Mouse (Mus musculus) forebrain, postnatal 0 days (tissue): ENCODE results near the gene Ifi27. TPM values are rescaled to one million over a fixed set of nuclear protein-coding genes. Genes with fewer than 3 reads are reported as not detected.
"Not testable (repeated sequence)": the region's sequence is repeated elsewhere in the genome, so short reads cannot be mapped to it uniquely, and the experiment has no call there.

Source experiments
- ATAC-seq: fragments of 200-750 bp; cut with Nextera tagmentation; 2 replicates; pipeline ENCODE4 v1.8.0; 2017; ENCODE audit warnings: mild to moderate bottlenecking, moderate library complexity
- DNase-seq: peaks from one replicate; pipeline ENCODE4 v3.0.0-alpha.2; 2015
- H3K27ac ChIP-seq: fragments of 300-500 bp; sonication (generic); 2 replicates; pipeline ENCODE4 v1.5.1; 2014; ENCODE audit warnings: low read depth, mild to moderate bottlenecking, antibody characterized with exemption, low read length, moderate library complexity, mixed read lengths
- H3K27me3 ChIP-seq: fragments of 300-500 bp; sonication (generic); 2 replicates; pipeline ENCODE4 v1.6.1; 2014; ENCODE audit warnings: mild to moderate bottlenecking, low read length, mixed read lengths; ENCODE audit not compliant: insufficient read depth
- H3K36me3 ChIP-seq: fragments of 300-500 bp; sonication (generic); 2 replicates; pipeline ENCODE4 v1.6.1; 2014; ENCODE audit warnings: mild to moderate bottlenecking, moderate library complexity; ENCODE audit not compliant: insufficient read depth
- H3K4me1 ChIP-seq: fragments of 300-500 bp; sonication (generic); 2 replicates; pipeline ENCODE4 v1.6.1; 2014; ENCODE audit warnings: antibody characterized with exemption; ENCODE audit not compliant: insufficient read depth
- H3K4me2 ChIP-seq: fragments of 300-500 bp; sonication (generic); 2 replicates; pipeline ENCODE4 v1.6.1; 2014; ENCODE audit warnings: low read depth, mild to moderate bottlenecking, moderate library complexity
- H3K4me3 ChIP-seq: fragments of 300-500 bp; sonication (generic); 2 replicates; pipeline ENCODE4 v1.5.1; 2014; ENCODE audit warnings: low read depth, low read length, mixed read lengths
- H3K9ac ChIP-seq: fragments of 300-500 bp; sonication (generic); 2 replicates; pipeline ENCODE4 v1.6.1; 2014; ENCODE audit warnings: mild to moderate bottlenecking
- H3K9me3 ChIP-seq: fragments of 300-500 bp; sonication (generic); 2 replicates; pipeline ENCODE4 v1.6.1; 2016; ENCODE audit warnings: low read length
- CTCF ChIP-seq: sonication (generic); IDR thresholded peaks from 2 replicates; pipeline ENCODE4 v1.5.1; 2016; ENCODE audit warnings: antibody characterized with exemption, control low read depth, low read depth
- WGBS: fragments of 180-500 bp; shearing (Covaris S2); extraction: QIAGEN DNeasy Blood & Tissue Kit; methylation state at CpG from one replicate; pipeline ENCODE4 v1.1.7; 2014; 5-methylcytosine and 5-hydroxymethylcytosine counted together
- polyA plus RNA-seq: library from polyadenylated mRNA; unstranded; fragments of >200 nt; fragmentation: Nextera tagmentation; extraction: Ambion mirVana; gene quantifications from 2 replicates; pipeline ENCODE4 v1.2.1, GENCODE M21; 2015
- total RNA-seq: library from RNA; depleted of rRNA; stranded (reverse); fragments of >200 nt; gene quantifications from 2 replicates; pipeline ENCODE4 v1.2.3, GENCODE M21; 2014

The Ifi27 gene
- total and polyA plus RNA-seq, 2 experiments from 2014 or later = 19.1 to 22.1 TPM

GRCm38 (mm10) chr12:103425729-103426470, 8.1 kb upstream of the Ifi27 start, which contains the start of gene Ddx24:
Ddx24 (minus strand) TSS chr12:103425830.
- WGBS = 2% methylated on average over 33 of the region's 33 CpGs
- peak within 1 kb of the TSS; percentile 85 for H3K4me2 ChIP-seq
- peak within 1 kb of the TSS; percentile 86 for H3K4me3 ChIP-seq
- H3K4me1 ChIP-seq = peaks cover 24% of the 10 kb centered on the region
- DNase-seq = peak; percentile 98
- no peaks in the 10 kb centered on the region for H3K27me3 ChIP-seq
- peak within 1 kb of the TSS; percentile 93 for H3K9ac ChIP-seq
- H3K36me3 ChIP-seq = peaks cover 7% of the 10 kb centered on the region
- no peaks in the 10 kb centered on the region for H3K9me3 ChIP-seq
- peak within 1 kb of the TSS; percentile 87 for H3K27ac ChIP-seq
- ATAC-seq = peak; percentile 100
- peak; percentile 83 for TF ChIP-seq CTCF

DNA sequence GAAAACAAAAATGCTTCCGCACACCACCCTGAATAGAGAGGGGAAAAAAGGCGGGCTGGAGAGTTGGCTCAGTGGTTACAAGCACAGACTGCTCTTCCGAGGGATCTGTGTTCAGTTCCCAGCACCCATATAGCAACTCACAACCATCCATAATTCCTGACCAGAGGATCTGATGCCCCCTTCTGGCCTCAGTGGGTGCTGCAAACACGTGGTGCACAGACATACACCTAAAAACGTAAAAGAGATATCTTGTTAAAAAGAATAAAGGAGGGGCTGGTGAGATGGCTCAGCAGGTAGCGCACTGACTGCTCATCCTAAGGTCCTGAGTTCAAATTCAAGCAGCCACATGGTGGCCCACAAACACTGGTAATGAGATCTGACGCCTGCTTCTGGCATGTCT, 7.3 kb upstream of the Ifi27 start:
- Histone ChIP-seq H3K4me1 (peaks cover 17% of the 10 kb centered on the region), H3K9me3 (no peaks in the 10 kb centered on the region), H3K36me3 (peaks cover 7% of the 10 kb centered on the region), H3K9ac (no peak overlapping the region), H3K27me3 (no peaks in the 10 kb centered on the region), H3K4me3 (no peak overlapping the region), H3K27ac (no peak overlapping the region), H3K4me2 (no peak overlapping the region)
- TF ChIP-seq CTCF = peak; percentile 37
- no peak for ATAC-seq
- DNase-seq = no peak
- 92% methylated on average over 7 of the region's 7 CpGs for WGBS

DNA sequence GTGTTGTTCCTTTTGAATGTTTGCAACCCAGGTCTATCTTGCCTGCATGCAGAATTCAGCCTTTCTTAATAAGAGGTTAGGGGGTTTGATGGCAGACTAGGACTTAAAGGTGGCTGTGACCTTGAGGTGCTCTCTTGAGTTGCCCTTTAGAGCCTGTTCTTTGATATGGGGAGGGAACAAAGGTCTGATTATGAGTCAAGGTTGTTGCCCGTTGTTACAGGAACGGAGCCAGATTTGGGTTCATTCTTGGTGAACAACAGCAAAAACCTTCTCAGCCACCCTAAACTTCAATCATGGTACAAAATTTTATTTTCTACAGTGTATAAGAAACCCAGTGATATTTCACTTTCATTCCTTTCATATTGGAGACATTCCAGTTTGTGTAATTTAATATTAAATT, 581 bp upstream of the Ifi27 start:
- ATAC-seq (no peak), DNase-seq (no peak)
- Histone ChIP-seq H3K27me3 (no peaks in the 10 kb centered on the region), H3K4me2 (no peak overlapping the region), H3K9ac (no peak overlapping the region), H3K27ac (no peak overlapping the region), H3K4me1 (no peaks in the 10 kb centered on the region), H3K36me3 (no peaks in the 10 kb centered on the region), H3K9me3 (no peaks in the 10 kb centered on the region), H3K4me3 (no peak overlapping the region)
- 81% methylated on average over 2 of the region's 2 CpGs for WGBS
- no peak for TF ChIP-seq CTCF

DNA sequence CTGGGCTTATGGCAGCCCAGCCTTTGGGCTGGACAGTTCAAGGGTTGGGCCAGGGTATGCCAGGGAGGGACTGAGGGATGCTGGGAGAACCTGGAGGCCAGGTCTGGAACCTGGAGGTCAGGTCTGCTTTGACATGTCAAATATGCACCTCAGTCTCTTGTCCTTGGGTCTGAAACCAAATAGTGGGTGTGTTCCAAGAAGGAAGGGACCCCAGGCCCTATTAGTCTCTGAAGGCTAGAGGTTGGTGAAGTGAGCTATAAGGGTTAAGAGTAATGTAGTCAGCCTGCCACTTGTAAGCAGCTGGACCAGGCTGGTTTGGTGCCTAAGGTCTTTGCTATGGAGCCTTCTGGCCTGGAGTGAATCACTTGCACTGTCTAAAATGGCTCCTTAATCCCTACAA, 850 bp downstream of the Ifi27 start:
- ATAC-seq (no peak), DNase-seq (no peak)
- no peak overlapping the region for H3K9ac ChIP-seq
- H3K27ac ChIP-seq = no peak overlapping the region
- no peaks in the 10 kb centered on the region for H3K36me3 ChIP-seq
- H3K9me3 ChIP-seq = no peaks in the 10 kb centered on the region
- H3K27me3 ChIP-seq = no peaks in the 10 kb centered on the region
- no peak overlapping the region for H3K4me2 ChIP-seq
- no peaks in the 10 kb centered on the region for H3K4me1 ChIP-seq
- H3K4me3 ChIP-seq = no peak overlapping the region
- TF ChIP-seq CTCF = no peak

DNA sequence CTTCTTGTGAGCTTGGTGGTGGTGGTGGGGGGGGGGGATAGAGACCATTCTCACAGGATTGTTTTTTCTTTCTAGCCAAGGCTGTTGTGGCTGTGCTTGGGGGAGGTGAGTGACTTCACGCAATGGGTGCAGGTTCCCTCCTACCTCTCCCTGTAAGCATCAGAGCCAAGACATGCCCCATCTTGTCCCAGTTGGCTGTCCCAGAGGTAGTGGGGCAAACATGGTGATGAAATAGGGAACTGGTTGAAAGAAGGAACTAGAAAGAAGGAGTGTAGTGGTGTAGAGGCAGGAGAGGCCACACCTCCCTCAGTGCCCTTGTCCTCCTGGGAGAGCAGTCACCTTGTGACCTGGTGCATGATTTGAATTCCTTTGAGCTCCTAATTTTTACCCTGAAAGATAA, 3.6 kb downstream of the Ifi27 start:
- Histone ChIP-seq H3K4me1 (no peaks in the 10 kb centered on the region), H3K36me3 (no peaks in the 10 kb centered on the region), H3K27ac (no peak overlapping the region), H3K4me2 (no peak overlapping the region), H3K4me3 (no peak overlapping the region), H3K9ac (no peak overlapping the region), H3K27me3 (no peaks in the 10 kb centered on the region), H3K9me3 (no peaks in the 10 kb centered on the region)
- 88% methylated on average over 1 of the region's 1 CpGs for WGBS
- no peak for TF ChIP-seq CTCF
- ATAC-seq (no peak), DNase-seq (no peak)

- no peak for DNase-seq
- Histone ChIP-seq H3K9me3 (no peaks in the 10 kb centered on the region), H3K36me3 (no peaks in the 10 kb centered on the region), H3K4me1 (no peaks in the 10 kb centered on the region), H3K4me3 (no peak within 1 kb of the TSS), H3K4me2 (no peak within 1 kb of the TSS), H3K27ac (no peak within 1 kb of the TSS), H3K27me3 (no peaks in the 10 kb centered on the region), H3K9ac (no peak within 1 kb of the TSS)
- 63% methylated on average over 3 of the region's 3 CpGs for WGBS
- ATAC-seq = no peak
- TF ChIP-seq CTCF = no peak
Measured at GRCm38 (mm10) chr12:103443524-103443923, 9.5 kb downstream of the Ifi27 start, which contains the start of gene Ifi27l2a. Ifi27l2a (minus strand) TSS chr12:103443680.

DNA sequence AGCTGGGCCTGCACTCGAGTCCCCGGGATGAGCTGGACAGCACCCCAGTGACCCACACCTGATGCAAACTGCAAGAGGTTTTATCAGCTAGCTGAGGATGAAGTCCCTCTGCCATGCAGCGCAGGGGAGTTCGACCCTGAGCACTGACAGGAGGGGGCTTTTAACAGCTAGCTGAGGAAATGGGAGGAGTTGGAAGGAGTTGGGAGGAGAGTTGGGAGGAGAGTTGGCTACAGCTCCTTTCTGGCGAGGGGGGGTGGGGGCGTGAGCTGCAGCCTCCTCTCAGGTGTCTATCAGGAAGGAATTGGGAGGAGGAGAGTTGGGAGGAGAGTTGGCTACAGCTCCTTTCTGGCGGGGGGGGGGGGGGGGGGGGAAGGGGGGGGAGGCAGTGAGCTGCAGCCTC, 10.2 kb downstream of the Ifi27 start:
- not testable (repeated sequence) for H3K27ac ChIP-seq, H3K4me3 ChIP-seq, H3K36me3 ChIP-seq, DNase-seq, H3K9me3 ChIP-seq, H3K4me1 ChIP-seq, ATAC-seq, H3K27me3 ChIP-seq, H3K9ac ChIP-seq, H3K4me2 ChIP-seq
- 52% methylated on average over 6 of the region's 7 CpGs for WGBS
